Mouse (Mus musculus) intestine, embryonic 16.5 days (tissue): Measurements from ENCODE around the gene Dok7. TPM values are rescaled to one million over a fixed set of nuclear protein-coding genes. Genes with fewer than 3 reads are reported as not detected.

Source experiments
- ATAC-seq: fragments of 200-750 bp; cut with Nextera tagmentation; 2 replicates; pipeline ENCODE4 v1.8.0; 2017; ENCODE audit warnings: moderate TSS enrichment, moderate library complexity
- H3K27ac ChIP-seq: fragments of 300-500 bp; sonication (generic); 2 replicates; pipeline ENCODE4 v1.5.1; 2014; ENCODE audit warnings: mild to moderate bottlenecking, low read length
- H3K27me3 ChIP-seq: fragments of 300-500 bp; sonication (generic); replicated peaks from 2 replicates; pipeline ENCODE4 v1.6.1; 2014; ENCODE audit warnings: low read length, control low read depth, mixed read lengths; ENCODE audit not compliant: control insufficient read depth, insufficient read depth
- H3K36me3 ChIP-seq: fragments of 300-500 bp; sonication (generic); 2 replicates; pipeline ENCODE4 v1.6.1; 2014; ENCODE audit warnings: low read length, control low read depth; ENCODE audit not compliant: control insufficient read depth, insufficient read depth
- H3K4me1 ChIP-seq: fragments of 300-500 bp; sonication (generic); 2 replicates; pipeline ENCODE4 v1.6.1; 2014; ENCODE audit warnings: low read length, control low read depth, mixed read lengths; ENCODE audit not compliant: control insufficient read depth, insufficient read depth
- H3K4me2 ChIP-seq: fragments of 300-500 bp; sonication (generic); 2 replicates; pipeline ENCODE4 v1.6.1; 2014; ENCODE audit warnings: low read depth, low read length, control low read depth
- H3K4me3 ChIP-seq: fragments of 300-500 bp; sonication (generic); 2 replicates; pipeline ENCODE4 v1.5.1; 2014; ENCODE audit warnings: mild to moderate bottlenecking, low read length
- H3K9ac ChIP-seq: fragments of 300-500 bp; sonication (generic); 2 replicates; pipeline ENCODE4 v1.6.1; 2014; ENCODE audit warnings: low read depth, low read length
- H3K9me3 ChIP-seq: fragments of 300-500 bp; sonication (generic); 2 replicates; pipeline ENCODE4 v1.6.1; 2016; ENCODE audit warnings: low read length, control low read depth; ENCODE audit not compliant: control insufficient read depth
- WGBS: fragments of 180-500 bp; shearing (Covaris S2); extraction: QIAGEN DNeasy Blood & Tissue Kit; methylation state at CpG from one replicate; pipeline ENCODE4 v1.1.7; 2014; 5-methylcytosine and 5-hydroxymethylcytosine counted together
- polyA plus RNA-seq: library from polyadenylated mRNA; unstranded; fragments of >200 nt; fragmentation: Nextera tagmentation; extraction: Ambion mirVana; gene quantifications from 2 replicates; pipeline ENCODE4 v1.2.1, GENCODE M21; 2015

The Dok7 gene
- polyA plus RNA-seq, 1 experiment from 2014 or later, result 1.3 TPM

GRCm38 (mm10) chr5:35043110-35043451 is 13.5 kb upstream of the Dok7 start:
- no peaks in the 10 kb centered on the region for H3K9me3 ChIP-seq
- peak; percentile 71 for ATAC-seq
- peaks cover 5% of the 10 kb centered on the region; the same call in 1 of the 2 replicates for H3K4me1 ChIP-seq
- no peak overlapping the region for H3K27ac ChIP-seq
- no peak overlapping the region for H3K4me2 ChIP-seq
- H3K9ac ChIP-seq, result no peak overlapping the region
- whole genome bisulfite sequencing, result 10% methylated on average over 1 of the region's 1 CpGs
- H3K4me3 ChIP-seq, result no peak overlapping the region
- H3K36me3 ChIP-seq, result no peaks in the 10 kb centered on the region
- no peaks in the 10 kb centered on the region; the same call in 1 of the 2 replicates for H3K27me3 ChIP-seq

- 69% methylated on average over 5 of the region's 5 CpGs for WGBS
- Histone ChIP-seq H3K9me3 (no peaks in the 10 kb centered on the region), H3K4me2 (no peak overlapping the region), H3K9ac (no peak overlapping the region), H3K27ac (no peak overlapping the region), H3K27me3 (no peaks in the 10 kb centered on the region; the same call in 1 of the 2 replicates), H3K4me3 (no peak overlapping the region), H3K36me3 (no peaks in the 10 kb centered on the region), H3K4me1 (peaks cover 3% of the 10 kb centered on the region; the same call in 1 of the 2 replicates)
- no peak for ATAC-seq
Observed at GRCm38 (mm10) chr5:35050541-35050940, 6.0 kb upstream of the Dok7 start.

- Histone ChIP-seq H3K9me3 (no peaks in the 10 kb centered on the region), H3K27ac (no peak overlapping the region), H3K9ac (no peak overlapping the region), H3K4me2 (no peak overlapping the region), H3K36me3 (no peaks in the 10 kb centered on the region), H3K4me1 (peaks cover 13% of the 10 kb centered on the region), H3K4me3 (no peak overlapping the region), H3K27me3 (peaks cover 29% of the 10 kb centered on the region)
- no peak for ATAC-seq
- WGBS, result 85% methylated on average over 3 of the region's 3 CpGs
Observed at GRCm38 (mm10) chr5:35054628-35055027, 1.9 kb upstream of the Dok7 start.

GRCm38 (mm10) chr5:35055076-35055475 is 1.5 kb upstream of the Dok7 start:
- ATAC-seq, result peak; percentile 48; the same call in 1 of the 2 replicates
- 59% methylated on average over 12 of the region's 12 CpGs for WGBS
- Histone ChIP-seq H3K27ac (no peak overlapping the region), H3K4me2 (no peak overlapping the region), H3K4me1 (peaks cover 13% of the 10 kb centered on the region), H3K4me3 (no peak overlapping the region), H3K36me3 (no peaks in the 10 kb centered on the region), H3K9me3 (no peaks in the 10 kb centered on the region), H3K9ac (no peak overlapping the region), H3K27me3 (peaks cover 29% of the 10 kb centered on the region)

- Histone ChIP-seq H3K27me3 (peaks cover 29% of the 10 kb centered on the region), H3K4me3 (peak overlapping the region; percentile 59), H3K27ac (no peak overlapping the region), H3K9me3 (no peaks in the 10 kb centered on the region), H3K4me1 (peaks cover 13% of the 10 kb centered on the region), H3K9ac (0 out of 2 replicates have a peak overlapping the region, but pooled peaks have one; percentile 66), H3K4me2 (peak overlapping the region; percentile 95), H3K36me3 (no peaks in the 10 kb centered on the region)
- 27% methylated on average over 4 of the region's 4 CpGs for WGBS
- ATAC-seq, result no peak
Observed at GRCm38 (mm10) chr5:35057582-35057981, 1.0 kb downstream of the Dok7 start.

- H3K4me2 ChIP-seq, result no peak overlapping the region
- 38% methylated on average over 1 of the region's 1 CpGs for WGBS
Observed at GRCm38 (mm10) chr5:35058216-35058615, 1.6 kb downstream of the Dok7 start.

GRCm38 (mm10) chr5:35060098-35060497 is 3.5 kb downstream of the Dok7 start:
- no peak overlapping the region for H3K4me2 ChIP-seq
- WGBS, result 61% methylated on average over 3 of the region's 3 CpGs
- no peak overlapping the region for H3K4me3 ChIP-seq
- H3K4me1 ChIP-seq, result peaks cover 10% of the 10 kb centered on the region
- H3K9ac ChIP-seq, result no peak overlapping the region
- H3K9me3 ChIP-seq, result no peaks in the 10 kb centered on the region
- no peaks in the 10 kb centered on the region for H3K36me3 ChIP-seq
- H3K27ac ChIP-seq, result no peak overlapping the region
- ATAC-seq, result no peak
- peaks cover 29% of the 10 kb centered on the region for H3K27me3 ChIP-seq

More at GRCm38 (mm10) chr5:35058216-35058615, 1.6 kb downstream of the Dok7 start:
- Histone ChIP-seq H3K9ac (no peak overlapping the region), H3K9me3 (no peaks in the 10 kb centered on the region), H3K4me1 (peaks cover 13% of the 10 kb centered on the region), H3K4me3 (no peak overlapping the region), H3K27me3 (peaks cover 29% of the 10 kb centered on the region), H3K27ac (no peak overlapping the region), H3K36me3 (no peaks in the 10 kb centered on the region)
- ATAC-seq, result no peak

- no peaks in the 10 kb centered on the region for H3K36me3 ChIP-seq
- no peak overlapping the region for H3K9ac ChIP-seq
- no peak overlapping the region for H3K4me3 ChIP-seq
- no peaks in the 10 kb centered on the region for H3K27me3 ChIP-seq
- no peaks in the 10 kb centered on the region for H3K4me1 ChIP-seq
- WGBS, result 74% methylated on average over 2 of the region's 2 CpGs
- no peak overlapping the region for H3K27ac ChIP-seq
- no peaks in the 10 kb centered on the region for H3K9me3 ChIP-seq
- ATAC-seq, result no peak
- no peak overlapping the region for H3K4me2 ChIP-seq
Observed at GRCm38 (mm10) chr5:35069841-35070240, 13.3 kb downstream of the Dok7 start.

- H3K27ac ChIP-seq, result no peak overlapping the region
- H3K9me3 ChIP-seq, result no peaks in the 10 kb centered on the region
- no peaks in the 10 kb centered on the region for H3K27me3 ChIP-seq
- H3K4me1 ChIP-seq, result no peaks in the 10 kb centered on the region
- H3K4me3 ChIP-seq, result no peak overlapping the region
- no peak overlapping the region for H3K9ac ChIP-seq
- no peaks in the 10 kb centered on the region for H3K36me3 ChIP-seq
- H3K4me2 ChIP-seq, result no peak overlapping the region
- 83% methylated on average over 8 of the region's 8 CpGs for WGBS
- ATAC-seq, result no peak
Observed at GRCm38 (mm10) chr5:35070314-35070713, 13.7 kb downstream of the Dok7 start.

- H3K9me3 ChIP-seq, result no peaks in the 10 kb centered on the region
- 53% methylated on average over 7 of the region's 7 CpGs for WGBS
- H3K4me1 ChIP-seq, result no peaks in the 10 kb centered on the region
- H3K4me3 ChIP-seq, result no peak overlapping the region
- H3K36me3 ChIP-seq, result no peaks in the 10 kb centered on the region
- no peaks in the 10 kb centered on the region for H3K27me3 ChIP-seq
- H3K9ac ChIP-seq, result no peak overlapping the region
- no peak for ATAC-seq
- H3K27ac ChIP-seq, result no peak overlapping the region
- no peak overlapping the region for H3K4me2 ChIP-seq
Observed at GRCm38 (mm10) chr5:35070953-35071352, 14.4 kb downstream of the Dok7 start.
